Mouse (Mus musculus) embryonic facial prominence, embryonic 13.5 days (tissue): ENCODE results near the gene Sec1. TPM values are rescaled to one million over a fixed set of nuclear protein-coding genes. Genes with fewer than 3 reads are reported as not detected.

Experiments
- ATAC-seq: fragments of 200-750 bp; cut with Nextera tagmentation; 2 replicates; pipeline ENCODE4 v1.8.0; 2017; ENCODE audit warnings: low read depth; ENCODE audit not compliant: insufficient number of reproducible peaks, insufficient read depth, low FRiP score, low TSS enrichment
- H3K27ac ChIP-seq: fragments of 300-500 bp; sonication (generic); 2 replicates; pipeline ENCODE4 v1.5.1; 2015; ENCODE audit warnings: moderate library complexity, mild to moderate bottlenecking, inconsistent platforms
- H3K27me3 ChIP-seq: fragments of 300-500 bp; sonication (generic); 2 replicates; pipeline ENCODE4 v1.6.1; 2015; ENCODE audit warnings: mild to moderate bottlenecking, inconsistent platforms
- H3K36me3 ChIP-seq: fragments of 300-500 bp; sonication (generic); 2 replicates; pipeline ENCODE4 v1.6.1; 2015; ENCODE audit warnings: mild to moderate bottlenecking, inconsistent platforms
- H3K4me1 ChIP-seq: fragments of 300-500 bp; sonication (generic); 2 replicates; pipeline ENCODE4 v1.6.1; 2015; ENCODE audit warnings: inconsistent platforms
- H3K4me2 ChIP-seq: fragments of 300-500 bp; sonication (generic); 2 replicates; pipeline ENCODE4 v1.6.1; 2015; ENCODE audit warnings: moderate library complexity, mild to moderate bottlenecking, inconsistent platforms
- H3K4me3 ChIP-seq: fragments of 300-500 bp; sonication (generic); 2 replicates; pipeline ENCODE4 v1.5.1; 2015; ENCODE audit warnings: mild to moderate bottlenecking, inconsistent platforms
- H3K9ac ChIP-seq: fragments of 300-500 bp; sonication (generic); 2 replicates; pipeline ENCODE4 v1.6.1; 2015; ENCODE audit warnings: mild to moderate bottlenecking, inconsistent platforms
- H3K9me3 ChIP-seq: fragments of 300-500 bp; sonication (generic); 2 replicates; pipeline ENCODE4 v1.6.1; 2016; ENCODE audit warnings: inconsistent platforms
- WGBS: fragments of 180-500 bp; shearing (Covaris S2); methylation state at CpG from one replicate; pipeline ENCODE4 v1.1.7; 2015; ENCODE audit warnings: mixed read lengths; 5-methylcytosine and 5-hydroxymethylcytosine counted together
- polyA plus RNA-seq: library from polyadenylated mRNA; unstranded; fragments of >200 nt; fragmentation: Nextera tagmentation; extraction: Ambion mirVana; gene quantifications from 2 replicates; pipeline ENCODE4 v1.2.1, GENCODE M21; 2015

Gene Sec1
- polyA plus RNA-seq, 1 experiment from 2014 or later, result 6.3 TPM

DNA sequence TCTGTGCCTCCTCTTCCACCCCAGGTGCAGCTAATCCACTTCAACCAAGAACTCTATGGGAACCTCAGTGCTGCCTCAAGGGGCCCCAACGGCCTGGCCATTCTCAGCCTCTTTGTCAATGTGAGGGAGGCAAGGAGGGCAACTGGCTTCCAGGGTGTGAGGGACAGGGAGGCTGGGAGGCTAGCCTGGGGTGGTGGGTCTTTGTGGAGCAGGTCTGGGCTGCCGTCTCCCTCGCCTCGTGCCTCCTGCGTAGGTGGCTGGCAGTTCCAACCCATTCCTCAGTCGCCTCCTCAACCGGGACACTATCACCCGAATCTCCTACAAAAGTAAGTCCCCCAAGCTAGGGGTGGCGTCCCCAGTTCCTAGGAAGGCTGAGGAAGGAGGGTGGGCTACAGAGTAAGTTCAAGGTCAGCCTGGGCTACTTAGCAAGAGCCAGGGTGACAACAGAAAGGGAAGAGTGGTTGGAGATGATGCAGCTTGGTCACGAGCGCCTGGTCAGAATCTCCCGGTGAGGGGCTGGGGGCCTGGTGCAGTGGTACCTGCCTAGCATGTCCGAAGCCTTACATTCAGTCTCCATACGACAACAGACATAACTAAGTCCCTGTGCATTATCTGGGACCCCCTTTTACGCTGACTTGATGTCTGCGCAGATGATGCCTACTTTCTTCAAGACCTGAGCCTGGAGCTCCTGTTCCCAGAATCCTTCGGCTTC lies 8.8 kb upstream of the Sec1 start:
- Histone ChIP-seq H3K4me1 (peaks cover 63% of the 10 kb centered on the region), H3K36me3 (no peaks in the 10 kb centered on the region), H3K27me3 (peaks cover 26% of the 10 kb centered on the region), H3K4me2 (peak overlapping the region; percentile 97), H3K9ac (0 out of 2 replicates have a peak overlapping the region, but pooled peaks have one; percentile 61), H3K4me3 (0 out of 2 replicates have a peak overlapping the region, but pooled peaks have one; percentile 71), H3K27ac (peak overlapping the region; percentile 88; the same call in 1 of the 2 replicates), H3K9me3 (no peaks in the 10 kb centered on the region)
- WGBS, result 91% methylated on average over 14 of the region's 17 CpGs
- no peak for ATAC-seq

GRCm38 (mm10) chr7:45702316-45702715 lies 8.1 kb upstream of the Sec1 start:
- Histone ChIP-seq H3K4me3 (no peak overlapping the region), H3K9ac (no peak overlapping the region), H3K27me3 (peaks cover 28% of the 10 kb centered on the region), H3K4me2 (no peak overlapping the region), H3K27ac (no peak overlapping the region), H3K4me1 (peaks cover 56% of the 10 kb centered on the region), H3K9me3 (no peaks in the 10 kb centered on the region), H3K36me3 (no peaks in the 10 kb centered on the region)
- ATAC-seq, result no peak
- 97% methylated on average over 11 of the region's 11 CpGs for WGBS

DNA sequence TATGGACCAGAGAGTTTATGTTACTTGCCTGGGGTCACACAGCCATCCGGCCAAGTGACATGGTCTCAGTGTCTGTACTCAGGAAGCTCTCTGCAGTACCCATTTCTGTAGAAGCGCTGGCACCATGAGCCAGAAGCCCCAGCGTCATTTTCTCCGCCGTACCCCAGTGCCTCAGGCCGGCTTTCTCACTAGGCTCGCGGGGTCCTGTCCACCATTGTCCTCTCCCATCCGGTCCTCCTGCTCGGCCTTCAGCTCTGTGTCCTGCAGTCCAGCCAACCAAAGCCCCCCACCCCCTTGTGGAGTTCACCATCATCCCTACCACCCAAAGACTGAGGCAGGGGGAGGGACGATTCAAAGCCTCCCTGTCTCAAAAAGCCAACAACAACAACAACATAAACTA lies 7.4 kb upstream of the Sec1 start:
- 0 out of 2 replicates have a peak overlapping the region, but pooled peaks have one; percentile 27 for H3K9ac ChIP-seq
- WGBS, result 83% methylated on average over 11 of the region's 11 CpGs
- no peak overlapping the region; the same call in 1 of the 2 replicates for H3K4me2 ChIP-seq
- H3K27me3 ChIP-seq, result peaks cover 28% of the 10 kb centered on the region
- no peaks in the 10 kb centered on the region for H3K36me3 ChIP-seq
- H3K9me3 ChIP-seq, result no peaks in the 10 kb centered on the region
- H3K4me1 ChIP-seq, result peaks cover 51% of the 10 kb centered on the region
- peak overlapping the region; percentile 51 for H3K4me3 ChIP-seq
- no peak for ATAC-seq
- no peak overlapping the region for H3K27ac ChIP-seq

- peak overlapping the region; percentile 71 for H3K27ac ChIP-seq
- H3K9me3 ChIP-seq, result no peaks in the 10 kb centered on the region
- H3K4me2 ChIP-seq, result peak overlapping the region; percentile 92
- H3K27me3 ChIP-seq, result peaks cover 28% of the 10 kb centered on the region
- whole genome bisulfite sequencing, result 29% methylated on average over 11 of the region's 11 CpGs
- peak overlapping the region; percentile 65 for H3K9ac ChIP-seq
- H3K36me3 ChIP-seq, result no peaks in the 10 kb centered on the region
- H3K4me1 ChIP-seq, result peaks cover 46% of the 10 kb centered on the region
- no peak for ATAC-seq
- H3K4me3 ChIP-seq, result peak overlapping the region; percentile 51
Measured at GRCm38 (mm10) chr7:45701072-45701471, 6.9 kb upstream of the Sec1 start.

DNA sequence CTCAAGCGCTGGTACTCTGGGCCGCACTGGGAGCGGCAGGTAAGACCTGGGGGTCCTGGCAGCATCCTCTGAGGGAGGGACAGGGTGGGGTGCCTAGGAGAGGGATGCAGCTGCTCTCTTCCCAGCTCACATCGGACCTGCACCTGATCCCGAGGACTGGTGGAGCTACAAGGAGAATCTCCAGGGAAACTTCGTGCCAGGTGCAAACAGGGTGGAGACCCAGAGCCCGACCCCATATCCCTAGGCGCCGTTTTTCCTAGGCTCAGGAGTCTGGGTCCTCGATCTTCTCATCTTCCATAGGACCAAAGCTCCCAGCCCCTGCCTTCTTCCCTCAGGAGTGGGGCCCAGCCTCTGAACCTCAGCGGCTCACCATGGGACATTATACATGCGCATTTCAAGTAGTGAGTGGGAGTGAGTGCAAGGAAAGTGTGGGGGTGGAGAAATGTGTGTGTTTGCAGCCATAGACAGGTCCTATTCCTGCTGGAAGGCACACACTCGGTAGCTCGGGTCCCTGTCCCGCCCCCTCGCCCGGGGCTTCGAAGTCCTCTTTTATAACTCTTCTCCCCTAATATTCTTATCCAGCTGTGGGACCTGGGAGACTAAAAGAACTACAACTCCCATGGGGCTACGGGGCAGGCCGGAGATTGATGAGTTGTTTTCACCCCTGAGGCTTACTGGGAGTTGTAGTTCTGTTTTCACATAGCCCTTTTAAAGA lies 6.3 kb upstream of the Sec1 start:
- Histone ChIP-seq H3K27ac (peak overlapping the region; percentile 71; the same call in 1 of the 2 replicates), H3K36me3 (no peaks in the 10 kb centered on the region), H3K4me3 (peak overlapping the region; percentile 51), H3K4me2 (peak overlapping the region; percentile 92), H3K9ac (peak overlapping the region; percentile 75), H3K4me1 (peaks cover 42% of the 10 kb centered on the region), H3K27me3 (peaks cover 28% of the 10 kb centered on the region), H3K9me3 (no peaks in the 10 kb centered on the region)
- under 1% methylated on average over 20 of the region's 20 CpGs for WGBS
- no peak; the same call in 1 of the 2 replicates for ATAC-seq

DNA sequence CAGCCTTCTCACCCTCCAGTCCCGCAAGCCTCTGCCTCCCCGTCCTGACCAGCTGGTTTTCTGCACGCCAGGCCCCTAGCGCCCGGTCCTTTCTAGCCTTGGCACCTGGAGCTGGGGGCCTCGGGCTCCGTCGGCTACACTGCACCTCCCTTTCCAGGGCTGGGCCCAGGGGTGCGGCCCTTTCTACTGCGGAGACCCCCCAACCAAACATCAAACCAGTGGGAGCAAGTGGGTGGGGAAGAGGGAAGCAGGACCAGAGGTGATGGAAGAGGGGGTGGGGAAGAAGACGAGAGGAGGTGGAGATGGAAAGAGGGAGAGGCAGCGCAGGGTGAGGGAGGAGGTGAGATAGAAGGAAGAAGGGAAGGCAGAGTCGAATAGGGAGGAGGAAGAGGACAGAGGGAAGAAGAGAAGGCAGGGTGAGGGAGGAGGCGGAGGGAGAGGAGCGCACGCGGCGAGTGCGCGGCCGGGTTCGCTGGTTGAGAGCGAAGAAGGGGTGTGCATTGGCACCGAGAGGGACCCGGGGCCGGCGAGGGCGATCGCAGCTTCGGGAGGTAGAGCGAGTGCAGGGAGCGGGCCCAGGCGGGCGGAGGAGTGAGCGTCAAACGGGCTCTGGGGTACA lies 5.4 kb upstream of the Sec1 start, which contains the start of gene Car11:
Gene Car11, plus strand, starts transcription at position 321 of the 619 bp plus-strand sequence.
- H3K36me3 ChIP-seq, result no peaks in the 10 kb centered on the region
- H3K4me2 ChIP-seq, result peak within 1 kb of the TSS; percentile 92
- ATAC-seq, result no peak
- H3K4me1 ChIP-seq, result peaks cover 45% of the 10 kb centered on the region
- peak within 1 kb of the TSS; percentile 51 for H3K4me3 ChIP-seq
- no peak within 1 kb of the TSS for H3K27ac ChIP-seq
- WGBS, result 2% methylated on average over 36 of the region's 36 CpGs
- H3K9ac ChIP-seq, result peak within 1 kb of the TSS; percentile 75
- no peaks in the 10 kb centered on the region for H3K9me3 ChIP-seq
- peaks cover 28% of the 10 kb centered on the region for H3K27me3 ChIP-seq

- no peaks in the 10 kb centered on the region for H3K9me3 ChIP-seq
- no peak overlapping the region for H3K4me3 ChIP-seq
- peaks cover 28% of the 10 kb centered on the region for H3K27me3 ChIP-seq
- ATAC-seq, result no peak
- H3K4me2 ChIP-seq, result no peak overlapping the region
- peaks cover 42% of the 10 kb centered on the region for H3K4me1 ChIP-seq
- no peaks in the 10 kb centered on the region for H3K36me3 ChIP-seq
- no peak overlapping the region for H3K27ac ChIP-seq
- no peak overlapping the region for H3K9ac ChIP-seq
- 83% methylated on average over 7 of the region's 7 CpGs for WGBS
Measured at GRCm38 (mm10) chr7:45697894-45698293, 3.7 kb upstream of the Sec1 start.

GRCm38 (mm10) chr7:45695098-45695497 lies 896 bp upstream of the Sec1 start:
- whole genome bisulfite sequencing, result 6% methylated on average over 6 of the region's 6 CpGs
- peak overlapping the region; percentile 75 for H3K27ac ChIP-seq
- peaks cover 22% of the 10 kb centered on the region for H3K27me3 ChIP-seq
- ATAC-seq, result peak; percentile 18; the same call in 1 of the 2 replicates
- no peak overlapping the region for H3K4me2 ChIP-seq
- no peak overlapping the region for H3K4me3 ChIP-seq
- H3K9me3 ChIP-seq, result no peaks in the 10 kb centered on the region
- peaks cover 26% of the 10 kb centered on the region for H3K4me1 ChIP-seq
- H3K9ac ChIP-seq, result no peak overlapping the region
- H3K36me3 ChIP-seq, result no peaks in the 10 kb centered on the region

GRCm38 (mm10) chr7:45692364-45692763 lies 1.8 kb downstream of the Sec1 start:
- Histone ChIP-seq H3K9me3 (no peaks in the 10 kb centered on the region), H3K4me3 (no peak overlapping the region), H3K4me1 (peaks cover 17% of the 10 kb centered on the region), H3K4me2 (no peak overlapping the region), H3K27ac (no peak overlapping the region), H3K36me3 (no peaks in the 10 kb centered on the region), H3K9ac (no peak overlapping the region), H3K27me3 (no peaks in the 10 kb centered on the region)
- ATAC-seq, result no peak
- 74% methylated on average over 2 of the region's 2 CpGs for WGBS

DNA sequence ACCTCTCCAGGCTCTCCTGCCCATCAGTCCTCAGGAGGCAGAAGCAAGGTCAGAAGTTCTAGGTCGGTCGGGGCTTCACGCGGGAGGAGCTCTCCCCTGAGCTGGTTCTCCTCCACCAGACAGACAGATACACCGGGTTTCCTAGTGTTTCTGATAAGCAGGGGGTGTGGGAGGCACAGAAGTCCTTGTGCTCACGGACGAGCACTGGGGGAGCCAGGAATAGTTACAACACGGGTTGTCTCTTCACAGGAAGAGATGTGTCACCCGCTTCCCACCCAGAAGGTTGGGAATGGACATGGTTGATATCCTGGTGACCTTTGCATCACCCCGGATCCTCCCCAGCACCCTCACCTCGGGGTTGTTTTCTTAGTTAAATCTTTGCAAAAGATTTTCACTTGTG lies 4.4 kb downstream of the Sec1 start:
- Histone ChIP-seq H3K9ac (no peak overlapping the region), H3K4me1 (peaks cover 32% of the 10 kb centered on the region), H3K27me3 (no peaks in the 10 kb centered on the region), H3K4me2 (no peak overlapping the region), H3K36me3 (no peaks in the 10 kb centered on the region), H3K4me3 (no peak overlapping the region), H3K9me3 (no peaks in the 10 kb centered on the region), H3K27ac (no peak overlapping the region)
- 76% methylated on average over 11 of the region's 11 CpGs for WGBS
- no peak for ATAC-seq

GRCm38 (mm10) chr7:45689099-45689498 lies 5.1 kb downstream of the Sec1 start:
- no peaks in the 10 kb centered on the region for H3K36me3 ChIP-seq
- no peak overlapping the region for H3K4me2 ChIP-seq
- WGBS, result 56% methylated on average over 6 of the region's 6 CpGs
- peaks cover 32% of the 10 kb centered on the region for H3K4me1 ChIP-seq
- no peak overlapping the region for H3K4me3 ChIP-seq
- no peak overlapping the region for H3K9ac ChIP-seq
- H3K9me3 ChIP-seq, result no peaks in the 10 kb centered on the region
- no peak overlapping the region for H3K27ac ChIP-seq
- ATAC-seq, result no peak
- no peaks in the 10 kb centered on the region for H3K27me3 ChIP-seq
